ENCODE assay signal across 8 mouse cellular contexts in the genomic region with DNA sequence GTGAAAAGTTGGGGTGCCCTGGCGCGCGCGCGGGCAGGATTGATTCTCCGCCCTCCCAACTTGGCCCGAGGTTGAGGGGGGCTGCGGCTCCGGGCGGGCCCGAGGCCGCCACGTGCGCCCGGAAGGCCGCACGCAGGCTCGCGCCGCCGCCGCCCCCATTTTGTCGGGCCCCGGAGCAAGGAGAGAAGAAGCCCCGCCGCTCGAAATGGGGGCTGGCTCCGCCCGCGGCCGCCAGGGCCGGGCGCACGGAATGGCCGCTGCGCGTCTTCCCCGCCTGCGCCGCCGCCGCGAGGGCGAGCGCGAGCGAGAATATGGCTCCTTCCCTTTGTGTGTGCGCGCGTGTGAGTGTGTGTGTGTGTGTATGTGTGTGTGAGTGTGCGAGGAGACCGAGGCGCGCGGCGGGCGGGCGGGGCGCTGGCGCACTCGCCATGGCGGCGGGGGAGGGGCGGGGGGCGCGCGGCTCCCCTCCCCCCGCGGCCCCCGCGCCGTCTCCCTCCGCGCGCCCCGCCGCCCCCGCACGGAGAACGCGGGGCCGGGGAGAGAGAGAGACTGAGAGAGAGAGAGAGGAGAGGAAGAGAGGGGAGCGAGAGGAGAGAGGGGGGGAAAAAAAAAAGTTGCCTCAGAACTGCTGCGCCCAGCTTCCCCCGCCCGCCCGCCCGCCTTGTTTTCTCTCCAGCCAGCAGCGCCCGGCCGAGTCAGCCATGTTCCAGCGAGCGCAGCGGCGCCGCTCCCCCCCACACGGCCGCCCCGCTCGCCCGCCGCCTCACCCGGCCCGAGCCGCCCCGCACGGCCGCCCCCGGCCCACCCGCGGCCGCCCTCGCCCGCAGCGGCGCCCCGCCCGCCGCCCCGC. TPM values are rescaled to one million over a fixed set of nuclear protein-coding genes. Genes with fewer than 3 reads are reported as not detected.
DNase-seq lines count a peak whose midpoint lies in the region; ATAC-seq and TF ChIP-seq lines count a peak whose summit lies in the region.

No protein-coding gene starts in this region.

- H3K4me1 ChIP-seq in E14TG2a.4 (replicated peaks; ENCODE audit: low read depth, low read length): peaks cover 37% of the 10 kb centered on the region
- H3K4me1 ChIP-seq in forebrain, embryonic 15.5 days: peaks cover 30% of the 10 kb centered on the region
- H3K4me1 ChIP-seq in neural tube, embryonic 14.5 days (ENCODE audit: control insufficient read depth, insufficient read depth, low read length): peaks cover 9% of the 10 kb centered on the region

- no peaks in the 10 kb centered on the region for H3K27me3 ChIP-seq in E14TG2a.4 (ENCODE audit: insufficient read depth, low read length)
- H3K27me3 ChIP-seq in forebrain, embryonic 15.5 days: no peaks in the 10 kb centered on the region
- no peaks in the 10 kb centered on the region for H3K27me3 ChIP-seq in neural tube, embryonic 14.5 days (ENCODE audit: control insufficient read depth, insufficient read depth, low read length)

- peak overlapping the region; percentile 99 for H3K27ac ChIP-seq in forebrain, embryonic 15.5 days (replicated peaks)
- peak overlapping the region; percentile 100 for H3K27ac ChIP-seq in neural tube, embryonic 14.5 days (ENCODE audit: low read depth, low read length)

- TF ChIP-seq CTCF in E14TG2a.4 (conservative IDR thresholded peaks at IDR 0.05; ENCODE audit: low read length): no peak

- DNase-seq in cerebellum, adult 11-12 months: peak; percentile 81
- DNase-seq in heart, postnatal 25 days (ENCODE audit: low spot score): peak; percentile 73
- peak; percentile 79 to 90 for DNase-seq in layer of hippocampus, adult 18-20 months (ENCODE audit: low spot score in 2 of 2)
- peak; percentile 83 to 85 for DNase-seq in lung, adult 18-20 months
- DNase-seq in telencephalon, adult 2 months (ENCODE audit: low read depth, low spot score): peak; percentile 56

- intact Hi-C loops in heart, postnatal 25 days (cut with DNase I): loop anchor here (2.0 to 5.0 kb wide), 5 partner anchors 21 to 239 kb away; no protein-coding TSS in a partner anchor

- peak overlapping the region; percentile 77 for H3K4me2 ChIP-seq in forebrain, embryonic 15.5 days (replicated peaks)
- peak overlapping the region; percentile 78 for H3K4me2 ChIP-seq in neural tube, embryonic 14.5 days (ENCODE audit: low read depth, low read length)

- peak; percentile 39 for ATAC-seq in forebrain, embryonic 15.5 days (replicated peaks)
- peak; percentile 45 for ATAC-seq in neural tube, embryonic 14.5 days (ENCODE audit: low read depth)

- H3K36me3 ChIP-seq in E14TG2a.4 (ENCODE audit: insufficient read depth, low read length): peaks cover 28% of the 10 kb centered on the region
- peaks cover 10% of the 10 kb centered on the region; the same call in 1 of the 2 replicates for H3K36me3 ChIP-seq in forebrain, embryonic 15.5 days
- H3K36me3 ChIP-seq in neural tube, embryonic 14.5 days (ENCODE audit: control insufficient read depth, insufficient read depth, low read length): no peaks in the 10 kb centered on the region

- H3K9ac ChIP-seq in forebrain, embryonic 15.5 days (replicated peaks): peak overlapping the region; percentile 84
- H3K9ac ChIP-seq in neural tube, embryonic 14.5 days (replicated peaks; ENCODE audit: low read depth, low read length): peak overlapping the region; percentile 99

- no peaks in the 10 kb centered on the region for H3K9me3 ChIP-seq in E14TG2a.4 (ENCODE audit: low read length)
- H3K9me3 ChIP-seq in forebrain, embryonic 15.5 days: no peaks in the 10 kb centered on the region
- H3K9me3 ChIP-seq in neural tube, embryonic 14.5 days (ENCODE audit: control insufficient read depth, low read length): no peaks in the 10 kb centered on the region

- H3K4me3 ChIP-seq in E14TG2a.4 (replicated peaks; ENCODE audit: low read length): peak overlapping the region; percentile 93
- H3K4me3 ChIP-seq in forebrain, embryonic 15.5 days: peak overlapping the region; percentile 92
- peak overlapping the region; percentile 74 for H3K4me3 ChIP-seq in neural tube, embryonic 14.5 days (ENCODE audit: low read depth, low read length)

- under 1% methylated on average over 69 of the region's 120 CpGs for WGBS in forebrain, embryonic 15.5 days
- under 1% methylated on average over 62 of the region's 120 CpGs for WGBS in neural tube, embryonic 14.5 days

RNA-seq across cellular contexts. Expression of a gene that starts 56.8 kb away (rescaled TPM):
- polyA plus RNA-seq in forebrain, embryonic 15.5 days (2015; fragmentation: Nextera tagmentation; extraction: Ambion mirVana): 5.6 and 7.4 TPM in 2 replicates
- 1 to 10 TPM; 5.8 to 6.2 TPM for total RNA-seq in heart, postnatal 25 days (2021)
- 10 to 100 TPM; 32.0 to 32.9 TPM for total RNA-seq in layer of hippocampus, adult 18-20 months (2021)
- not detected in 2 replicates for polyA plus RNA-seq in neural tube, embryonic 14.5 days (2014; fragmentation: Nextera tagmentation; extraction: Ambion mirVana)

Comparison
In these comparisons a context has a peak if more than half of its experiments do, and no peak if none do; other contexts are left out.
1. Peak in every context shown above with its lines: DNase-seq, ATAC-seq, H3K4me3 ChIP-seq and H3K27ac ChIP-seq.
2. RNA of a gene that starts 56.8 kb away (total RNA-seq): 32.0 to 32.9 TPM in layer of hippocampus, adult 18-20 months; 5.8 to 6.2 TPM in heart, postnatal 25 days; every median in the first group is over 4 times any median in the second.